Comparison of ENCODE assay signal across 12 mouse cellular contexts in genomic region chr15:81083281-81083680, GRCm38 (mm10).
DNase-seq lines count a peak whose midpoint lies in the region; ATAC-seq and TF ChIP-seq lines count a peak whose summit lies in the region.
"Had no signal": no experiment of that assay in that cellular context is flagged by ENCODE, and none has a peak within 500 bp of the region (broad histone marks: within the 10 kb centered on the region; RNA-seq: fewer than 3 reads in every experiment).

No protein-coding gene starts in this region.

- TF ChIP-seq CTCF in spleen, adult 2 months (IDR thresholded peaks at IDR 0.05; ENCODE audit: extremely low read depth, insufficient read depth, insufficient read length, insufficient replicate concordance), result no peak

- H3K4me2 ChIP-seq in heart, embryonic 14.5 days (ENCODE audit: low read length), result no peak overlapping the region

- H3K36me3 ChIP-seq in heart, embryonic 14.5 days (ENCODE audit: control insufficient read depth, insufficient read depth, low read length), result no peaks in the 10 kb centered on the region
- H3K36me3 ChIP-seq in spleen, adult 2 months (ENCODE audit: control insufficient read depth, insufficient read depth, low read length), result no peaks in the 10 kb centered on the region; the same call in 1 of the 2 replicates

- no peak for TF ChIP-seq POLR2A in spleen, adult 2 months (IDR thresholded peaks at IDR 0.05; ENCODE audit: low read depth, low read length)

- WGBS in heart, embryonic 14.5 days, result 74% methylated on average over 4 of the region's 4 CpGs
- 72% methylated on average over 4 of the region's 4 CpGs for WGBS in spleen, adult 2 months

- ATAC-seq in heart, embryonic 14.5 days (ENCODE audit: insufficient number of reproducible peaks, insufficient read depth, low FRiP score, low read depth), result no peak
- ATAC-seq: activated CD4-positive, CD25-positive, alpha-beta regulatory T cell, adult 4 months; forebrain, embryonic 14.5 days had no signal

- peak overlapping the region; percentile 8 to 50; a peak in 2 of 4 replicates for H3K27ac ChIP-seq in heart, embryonic 14.5 days (replicated peaks in 1 of 2; ENCODE audit: control insufficient read depth in 1 of 2, insufficient read depth in 1 of 2, low read depth in 2 of 2, low read length in 2 of 2)
- peak overlapping the region; percentile 52; the same call in 1 of the 2 replicates for H3K27ac ChIP-seq in spleen, adult 2 months (ENCODE audit: insufficient read depth, low read length)

- no peak overlapping the region for H3K9ac ChIP-seq in heart, embryonic 14.5 days (ENCODE audit: low read length)

- no peak overlapping the region for H3K4me3 ChIP-seq in heart, embryonic 14.5 days (ENCODE audit: control insufficient read depth in 1 of 2, insufficient read depth in 1 of 2, low read depth in 1 of 2, low read length in 2 of 2)
- H3K4me3 ChIP-seq in spleen, adult 2 months (ENCODE audit: extremely low read depth, insufficient read depth, insufficient read length), result no peak overlapping the region

- no peaks in the 10 kb centered on the region for H3K27me3 ChIP-seq in heart, embryonic 14.5 days (ENCODE audit: control insufficient read depth, insufficient read depth, low read length)
- H3K27me3 ChIP-seq in spleen, adult 2 months (ENCODE audit: control insufficient read depth, insufficient read depth, low read length), result no peaks in the 10 kb centered on the region

- peaks cover 19% of the 10 kb centered on the region in 2 experiments for H3K4me1 ChIP-seq in heart, embryonic 14.5 days (ENCODE audit: control insufficient read depth in 2 of 2, insufficient read depth in 2 of 2, low read length in 2 of 2)
- H3K4me1 ChIP-seq in spleen, adult 2 months (ENCODE audit: control insufficient read depth, insufficient read depth, insufficient read length), result peaks cover 6% of the 10 kb centered on the region; the same call in 1 of the 2 replicates

- no peaks in the 10 kb centered on the region for H3K9me3 ChIP-seq in heart, embryonic 14.5 days (ENCODE audit: control insufficient read depth, low read length)

- no peak for DNase-seq in heart, adult 8-10 months (ENCODE audit: low spot score)
- no peak for DNase-seq in spleen, adult 2 months (ENCODE audit: low read depth in 1 of 2, low spot score in 2 of 2)
- DNase-seq in spleen, adult 18-20 months, result no peak
- peak; percentile 64 for DNase-seq in kidney, postnatal 14 days
- DNase-seq in MN1 (ENCODE audit: low spot score), result no peak
- no peak for DNase-seq in retina, postnatal 1 day
- no peak for DNase-seq in embryo, embryonic 11 days
- DNase-seq: cerebellum, adult 9-11 months; thymus, postnatal 4 days had no signal
